Mouse (Mus musculus) cortical plate, adult 2 months (tissue): ENCODE results near the gene Cavin1.

Experiments used
- CTCF ChIP-seq: fragments of 200-500 bp; IDR thresholded peaks from 2 replicates; pipeline ENCODE4 v1.5.1; 2011; ENCODE audit warnings: mild to moderate bottlenecking, control low read depth, low read length; ENCODE audit not compliant: insufficient read depth; ENCODE audit errors: extremely low read depth
- POLR2A ChIP-seq: fragments of 200-500 bp; IDR thresholded peaks from 2 replicates; pipeline ENCODE4 v1.6.1; 2011; ENCODE audit warnings: mild to moderate bottlenecking, low read length, control low read depth; ENCODE audit not compliant: insufficient read depth; ENCODE audit errors: extremely low read depth

GRCm38 (mm10) chr11:100960540-100960939 lies 10.1 kb downstream of the Cavin1 start:
- no peak for TF ChIP-seq CTCF
- no peak for TF ChIP-seq POLR2A
